Comparison of ENCODE assay signal across 9 mouse cellular contexts in genomic region chr14:79299796-79300195, GRCm38 (mm10). TPM values are rescaled to one million over a fixed set of nuclear protein-coding genes. Genes with fewer than 3 reads are reported as not detected.
DNase-seq lines count a peak whose midpoint lies in the region; ATAC-seq and TF ChIP-seq lines count a peak whose summit lies in the region.
"Had no signal": no experiment of that assay in that cellular context is flagged by ENCODE, and none has a peak within 500 bp of the region (broad histone marks: within the 10 kb centered on the region; RNA-seq: fewer than 3 reads in every experiment).

No protein-coding gene starts in this region.

- no peak for DNase-seq in cerebellum, adult 2 months
- DNase-seq in cerebellum, adult 8-10 months = no peak
- DNase-seq in thymus, postnatal 4 days = peak; percentile 47
- no peak for DNase-seq in thymus, postnatal 10 days (ENCODE audit: low spot score in 2 of 2)
- DNase-seq in left cerebral cortex, postnatal 10 days (ENCODE audit: extremely low spot score in 1 of 2, low spot score in 2 of 2) = peak; percentile 49 to 53
- DNase-seq in midbrain, embryonic 11.5 days (ENCODE audit: low spot score, missing footprints) = peak; percentile 87
- no peak for DNase-seq in layer of hippocampus, postnatal 10 days (ENCODE audit: low spot score in 2 of 2)
- no peak for DNase-seq in cerebellum, adult 9-10 months

- H3K4me3 ChIP-seq in cerebellum, adult 2 months (replicated peaks; ENCODE audit: insufficient read depth, low read depth, low read length) = peak overlapping the region; percentile 70
- H3K4me3 ChIP-seq in midbrain, embryonic 11.5 days (ENCODE audit: low read depth, low read length) = no peak overlapping the region

- intact Hi-C loops in left cerebral cortex, postnatal 10 days (cut with DNase I) = no loop called here

- ATAC-seq in midbrain, embryonic 11.5 days (ENCODE audit: low FRiP score) = no peak

- H3K9ac ChIP-seq in midbrain, embryonic 11.5 days (ENCODE audit: low read length) = no peak overlapping the region

- WGBS in cerebellum, adult 2 months = 60% methylated on average over 6 of the region's 6 CpGs
- WGBS in midbrain, embryonic 11.5 days = 17% methylated on average over 5 of the region's 6 CpGs

- no peaks in the 10 kb centered on the region for H3K9me3 ChIP-seq in midbrain, embryonic 11.5 days (ENCODE audit: control insufficient read depth, low read length)

- no peak for TF ChIP-seq POLR2A in cerebellum, adult 2 months (IDR thresholded peaks at IDR 0.05; ENCODE audit: borderline replicate concordance, insufficient read depth, low read length)

- H3K27ac ChIP-seq in cerebellum, adult 2 months (ENCODE audit: insufficient read depth, low read length) = no peak overlapping the region
- H3K27ac ChIP-seq in midbrain, embryonic 11.5 days (ENCODE audit: low read depth, low read length) = no peak overlapping the region

- no peak overlapping the region; the same call in 1 of the 2 replicates for H3K4me2 ChIP-seq in midbrain, embryonic 11.5 days

- peaks cover 3% of the 10 kb centered on the region for H3K4me1 ChIP-seq in cerebellum, adult 2 months (ENCODE audit: control insufficient read depth, insufficient read depth, low read length)
- peaks cover 10% of the 10 kb centered on the region for H3K4me1 ChIP-seq in midbrain, embryonic 11.5 days (ENCODE audit: control insufficient read depth, insufficient read depth, low read length)

- no peaks in the 10 kb centered on the region for H3K27me3 ChIP-seq in cerebellum, adult 2 months (ENCODE audit: control insufficient read depth, insufficient read depth, low read length)
- H3K27me3 ChIP-seq in midbrain, embryonic 11.5 days (ENCODE audit: control insufficient read depth, insufficient read depth, low read length) = peaks cover 20% of the 10 kb centered on the region

- no peak for TF ChIP-seq CTCF in cerebellum, adult 2 months (IDR thresholded peaks at IDR 0.05; ENCODE audit: borderline replicate concordance, insufficient read depth, low read depth, low read length)

- no peaks in the 10 kb centered on the region for H3K36me3 ChIP-seq in midbrain, embryonic 11.5 days (ENCODE audit: control insufficient read depth, insufficient read depth, low read length)

RNA-seq across cellular contexts. Expression of gene Rgcc, which starts 1.6 kb away (rescaled TPM):
- polyA plus RNA-seq in cerebellum, adult 2 months (2012; rRNA removed) = 41.5 and 45.1 TPM in 2 replicates
- total RNA-seq in left cerebral cortex, postnatal 10 days (2021) = 10 to 100 TPM; 36.9 to 37.9 TPM
- 13.7 and 18.7 TPM in 2 replicates for polyA plus RNA-seq in midbrain, embryonic 11.5 days (2014; fragmentation: Nextera tagmentation; extraction: Ambion mirVana)
- total RNA-seq in layer of hippocampus, postnatal 10 days (2021) = 10 to 100 TPM; 37.3 to 45.2 TPM

RNA-seq across cellular contexts. Expression of gene Zfp957, which starts 52.6 kb away (rescaled TPM):
- not detected in 2 replicates for polyA plus RNA-seq in cerebellum, adult 2 months (2012; rRNA removed)
- not detected for total RNA-seq in left cerebral cortex, postnatal 10 days (2021)
- not detected in 2 replicates for polyA plus RNA-seq in midbrain, embryonic 11.5 days (2014; fragmentation: Nextera tagmentation; extraction: Ambion mirVana)
- not detected for total RNA-seq in layer of hippocampus, postnatal 10 days (2021)
- total RNA-seq: hematopoietic stem cell, adult 5-6 weeks had no signal

Comparison
In these comparisons a context has a peak if more than half of its experiments do, and no peak if none do; other contexts are left out.
1. DNase-seq: peak in thymus, postnatal 4 days (single experiment), left cerebral cortex, postnatal 10 days (2 of 2) and midbrain, embryonic 11.5 days (single experiment); none in cerebellum, adult 2 months (0 of 2), cerebellum, adult 8-10 months (single experiment), thymus, postnatal 10 days (0 of 2), layer of hippocampus, postnatal 10 days (0 of 2) and cerebellum, adult 9-10 months (single experiment).